Mouse (Mus musculus): ENCODE results near the gene Mybpc3.

GRCm38 (mm10) chr2:91101124-91101740, 16.7 kb upstream of the Mybpc3 start:
- TF ChIP-seq CTCF (IDR thresholded peaks at IDR 0.05; ENCODE audit: low read depth) (peak; percentile 98), EP300 (optimal IDR thresholded peaks at IDR 0.05) (no peak)

All from stomach, postnatal 0 days (tissue).